Mouse (Mus musculus) lung, embryonic 16.5 days (tissue): ENCODE results near the gene S100a4. TPM values are rescaled to one million over a fixed set of nuclear protein-coding genes. Genes with fewer than 3 reads are reported as not detected.

Experiments used
- ATAC-seq: fragments of 200-750 bp; cut with Nextera tagmentation; 2 replicates; pipeline ENCODE4 v1.8.0; 2017; ENCODE audit warnings: low read depth, mild to moderate bottlenecking, moderate library complexity
- H3K27ac ChIP-seq: fragments of 300-500 bp; sonication (generic); 2 replicates; pipeline ENCODE4 v1.5.1; 2014; ENCODE audit warnings: mild to moderate bottlenecking, control low read depth, low read length
- H3K27me3 ChIP-seq: fragments of 300-500 bp; sonication (generic); 2 replicates; pipeline ENCODE4 v1.6.1; 2014; ENCODE audit warnings: low read depth, low read length, mixed read lengths; ENCODE audit not compliant: control insufficient read depth, insufficient read depth
- H3K36me3 ChIP-seq: fragments of 300-500 bp; sonication (generic); 2 replicates; pipeline ENCODE4 v1.6.1; 2014; ENCODE audit warnings: low read length; ENCODE audit not compliant: control insufficient read depth, insufficient read depth
- H3K4me1 ChIP-seq: fragments of 300-500 bp; sonication (generic); replicated peaks from 2 replicates; pipeline ENCODE4 v1.6.1; 2014; ENCODE audit warnings: low read length, mixed read lengths; ENCODE audit not compliant: control insufficient read depth, insufficient read depth
- H3K4me2 ChIP-seq: fragments of 300-500 bp; sonication (generic); 2 replicates; pipeline ENCODE4 v1.6.1; 2014; ENCODE audit warnings: low read depth, low read length, control low read depth
- H3K4me3 ChIP-seq: fragments of 300-500 bp; sonication (generic); 2 replicates; pipeline ENCODE4 v1.5.1; 2014; ENCODE audit warnings: mild to moderate bottlenecking, low read length, control low read depth
- H3K9ac ChIP-seq: fragments of 300-500 bp; sonication (generic); 2 replicates; pipeline ENCODE4 v1.6.1; 2014; ENCODE audit warnings: low read length, control low read depth
- H3K9me3 ChIP-seq: fragments of 300-500 bp; sonication (generic); 2 replicates; pipeline ENCODE4 v1.6.1; 2016; ENCODE audit warnings: low read length; ENCODE audit not compliant: control insufficient read depth
- WGBS: fragments of 180-500 bp; shearing (Covaris S2); extraction: QIAGEN DNeasy Blood & Tissue Kit; methylation state at CpG from one replicate; pipeline ENCODE4 v1.1.7; 2014; 5-methylcytosine and 5-hydroxymethylcytosine counted together
- polyA plus RNA-seq: library from polyadenylated mRNA; unstranded; fragments of >200 nt; fragmentation: Nextera tagmentation; extraction: Ambion mirVana; gene quantifications from 2 replicates; pipeline ENCODE4 v1.2.1, GENCODE M21; 2015

The S100a4 gene
- 12.1 and 12.8 TPM in 2 replicates for polyA plus RNA-seq

DNA sequence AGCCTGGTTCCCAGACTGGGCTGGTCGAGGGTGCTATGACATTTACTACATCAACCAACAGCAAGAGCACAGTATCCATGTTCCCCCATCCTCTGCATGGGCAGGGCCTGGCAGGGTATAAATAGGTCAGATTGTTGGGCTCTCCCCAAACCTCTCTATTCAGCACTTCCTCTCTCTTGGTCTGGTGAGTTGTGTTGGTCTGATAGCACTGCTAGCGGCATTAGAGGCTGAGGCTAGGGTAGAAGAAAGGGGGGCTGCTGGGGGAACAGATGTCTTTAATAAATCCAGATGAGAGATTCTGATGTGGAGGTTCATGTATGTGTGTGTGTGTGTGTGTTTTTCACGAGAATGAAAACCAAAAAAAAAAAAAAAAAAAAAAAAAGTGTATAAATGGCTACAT, at the start of gene S100a4:
Gene S100a4, plus strand, starts transcription at position 149 of the 400 bp plus-strand sequence.
- Histone ChIP-seq H3K4me1 (peaks cover 27% of the 10 kb centered on the region), H3K36me3 (no peaks in the 10 kb centered on the region), H3K9me3 (no peaks in the 10 kb centered on the region), H3K4me2 (no peak within 1 kb of the TSS), H3K27me3 (no peaks in the 10 kb centered on the region), H3K27ac (peak within 1 kb of the TSS; percentile 85), H3K4me3 (no peak within 1 kb of the TSS), H3K9ac (no peak within 1 kb of the TSS)
- WGBS: 45% methylated on average over 3 of the region's 3 CpGs
- ATAC-seq: no peak

DNA sequence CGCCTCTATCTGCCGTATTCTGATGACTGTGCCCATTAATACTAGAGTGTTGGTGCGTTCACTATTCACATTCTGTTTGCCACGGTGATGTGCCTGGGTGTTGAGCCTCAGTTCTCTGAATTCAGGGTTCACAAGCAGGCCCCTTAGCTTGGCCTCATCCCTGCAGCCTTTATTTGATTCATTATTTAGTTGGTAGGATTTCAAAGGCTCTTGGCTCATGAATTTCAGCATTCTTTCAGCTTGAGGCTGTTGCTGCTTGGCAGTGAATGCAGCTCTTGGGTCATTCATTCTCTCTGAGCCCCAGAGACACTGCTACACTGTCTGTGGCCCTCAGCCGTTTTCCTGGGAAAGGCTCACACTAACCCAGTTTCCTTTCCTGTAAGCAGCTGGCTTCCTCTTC, 47.6 kb upstream of the S100a4 start:
- WGBS: 55% methylated on average over 5 of the region's 5 CpGs
- Histone ChIP-seq H3K27me3 (no peaks in the 10 kb centered on the region), H3K4me3 (no peak overlapping the region), H3K36me3 (no peaks in the 10 kb centered on the region), H3K9ac (no peak overlapping the region), H3K4me1 (no peaks in the 10 kb centered on the region), H3K9me3 (no peaks in the 10 kb centered on the region), H3K27ac (no peak overlapping the region), H3K4me2 (no peak overlapping the region)
- no peak for ATAC-seq

DNA sequence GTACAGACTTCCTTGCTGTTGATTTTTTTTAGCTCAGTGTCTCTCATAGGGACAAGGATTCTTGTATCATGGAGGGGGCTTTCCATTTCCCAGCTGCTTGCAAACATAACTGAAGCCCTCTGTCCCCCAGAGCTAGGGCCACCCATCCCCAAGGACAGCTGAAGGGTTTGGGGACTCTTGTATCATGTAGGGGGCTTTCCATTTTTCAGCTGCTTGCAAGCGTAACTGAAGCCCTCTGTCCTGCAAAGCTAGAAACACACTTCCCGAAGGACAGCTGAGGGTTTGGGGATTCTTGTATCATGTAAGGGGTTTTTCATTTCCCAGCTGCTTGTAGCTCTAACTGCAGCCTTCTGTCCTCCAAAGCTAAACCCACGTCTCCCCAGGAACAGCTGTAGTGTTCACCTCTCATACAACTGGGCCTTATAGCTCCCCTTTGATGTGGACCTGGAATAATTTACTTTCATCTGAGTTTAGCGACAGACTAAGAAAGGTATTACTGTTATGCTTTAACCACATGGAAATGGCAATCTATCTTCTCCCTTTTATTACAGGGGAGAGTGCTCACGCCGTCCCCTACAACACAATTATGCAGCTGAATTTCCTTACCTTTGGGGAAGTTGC, 43.5 kb upstream of the S100a4 start, which contains the start of gene S100a3:
Gene S100a3, plus strand, starts transcription at position 571 of the 621 bp plus-strand sequence.
- Histone ChIP-seq H3K27ac (no peak within 1 kb of the TSS), H3K9me3 (no peaks in the 10 kb centered on the region), H3K9ac (no peak within 1 kb of the TSS), H3K36me3 (no peaks in the 10 kb centered on the region), H3K4me1 (no peaks in the 10 kb centered on the region), H3K27me3 (no peaks in the 10 kb centered on the region), H3K4me3 (no peak within 1 kb of the TSS), H3K4me2 (no peak within 1 kb of the TSS)
- WGBS: 82% methylated on average over 6 of the region's 6 CpGs
- ATAC-seq: no peak

DNA sequence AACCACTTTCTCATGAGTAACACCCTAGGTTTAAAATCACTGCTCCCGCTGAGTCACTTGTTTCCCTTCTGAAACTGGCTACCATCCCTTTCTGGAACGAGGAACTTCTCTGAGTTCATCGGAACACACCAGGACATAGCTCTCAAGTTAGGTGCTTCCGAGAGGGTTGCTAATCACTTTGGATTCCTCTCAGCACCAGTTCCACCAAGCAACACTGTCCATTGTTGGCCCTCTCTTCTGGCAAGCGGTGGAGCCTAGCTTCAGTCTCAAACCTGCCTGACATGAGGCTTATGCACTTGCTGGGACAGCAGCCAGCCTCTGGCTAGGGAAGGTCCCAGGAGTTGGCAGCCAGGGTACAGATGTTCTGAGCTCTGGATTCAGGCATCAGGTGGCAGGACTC, 28.9 kb upstream of the S100a4 start:
- no peak overlapping the region for H3K4me2 ChIP-seq
- H3K4me1 ChIP-seq: no peaks in the 10 kb centered on the region
- no peak for ATAC-seq
- H3K27me3 ChIP-seq: no peaks in the 10 kb centered on the region
- no peaks in the 10 kb centered on the region for H3K36me3 ChIP-seq
- no peak overlapping the region for H3K4me3 ChIP-seq
- no peak overlapping the region for H3K9ac ChIP-seq
- 85% methylated on average over 5 of the region's 5 CpGs for WGBS
- H3K9me3 ChIP-seq: no peaks in the 10 kb centered on the region
- H3K27ac ChIP-seq: no peak overlapping the region

DNA sequence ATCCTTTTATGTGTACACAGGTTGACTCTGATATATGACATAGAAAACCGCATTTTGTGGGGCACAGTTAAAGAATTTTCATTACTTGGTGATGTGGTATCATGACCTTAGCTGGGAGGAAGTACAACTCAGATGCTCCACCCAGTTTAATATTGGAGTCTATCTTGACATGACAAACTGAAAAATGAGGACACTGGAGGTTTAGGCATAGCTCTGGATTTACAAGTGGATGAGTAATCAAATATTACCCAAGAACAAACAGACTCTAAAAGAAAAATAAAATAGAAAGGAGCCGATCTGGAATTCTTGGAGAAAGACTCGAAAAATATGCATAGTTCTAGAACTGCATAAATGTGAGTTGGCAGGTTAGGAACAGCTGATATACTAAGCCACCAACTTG, 28.3 kb upstream of the S100a4 start:
- no peak overlapping the region for H3K4me3 ChIP-seq
- no peak for ATAC-seq
- H3K9me3 ChIP-seq: no peaks in the 10 kb centered on the region
- H3K27me3 ChIP-seq: no peaks in the 10 kb centered on the region
- H3K9ac ChIP-seq: no peak overlapping the region
- H3K27ac ChIP-seq: no peak overlapping the region
- no peak overlapping the region for H3K4me2 ChIP-seq
- H3K36me3 ChIP-seq: no peaks in the 10 kb centered on the region
- no peaks in the 10 kb centered on the region for H3K4me1 ChIP-seq
- WGBS: 53% methylated on average over 3 of the region's 3 CpGs

DNA sequence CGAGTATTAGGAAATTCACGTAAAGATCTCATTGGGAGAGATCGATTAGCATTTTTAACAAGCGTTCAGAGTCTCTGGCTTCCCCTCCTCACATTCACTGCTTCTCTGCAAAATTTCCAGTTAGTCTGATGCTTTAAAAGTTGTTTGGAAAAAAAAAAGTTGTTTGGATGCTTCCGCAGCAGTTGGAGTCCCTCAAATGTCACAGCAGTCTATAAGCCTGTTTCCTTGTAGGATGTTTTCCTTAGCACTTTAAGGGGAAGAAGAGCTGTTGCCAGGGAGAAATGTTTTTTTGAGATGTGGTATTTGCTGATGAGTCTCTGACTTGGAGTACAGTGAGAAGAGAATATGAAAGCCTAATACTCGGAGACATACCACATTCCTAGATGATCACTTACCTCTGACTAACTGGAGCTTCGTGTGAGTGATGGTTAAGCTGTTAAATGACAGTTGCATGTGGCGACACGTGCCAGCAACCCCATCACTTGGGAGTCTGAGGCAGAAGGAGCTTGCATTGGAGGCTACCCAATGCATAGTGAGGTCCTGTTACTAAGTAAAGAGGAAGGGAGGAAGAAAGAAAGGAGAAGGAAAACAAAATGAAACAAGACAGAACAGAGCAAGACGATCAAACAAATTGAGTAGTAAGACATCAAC, 27.1 kb upstream of the S100a4 start:
- no peak overlapping the region for H3K9ac ChIP-seq
- H3K4me3 ChIP-seq: no peak overlapping the region
- H3K9me3 ChIP-seq: no peaks in the 10 kb centered on the region
- H3K4me2 ChIP-seq: no peak overlapping the region
- 62% methylated on average over 10 of the region's 10 CpGs for WGBS
- H3K27me3 ChIP-seq: no peaks in the 10 kb centered on the region
- H3K4me1 ChIP-seq: no peaks in the 10 kb centered on the region
- ATAC-seq: peak; percentile 23; the same call in 1 of the 2 replicates
- H3K36me3 ChIP-seq: no peaks in the 10 kb centered on the region
- H3K27ac ChIP-seq: no peak overlapping the region

DNA sequence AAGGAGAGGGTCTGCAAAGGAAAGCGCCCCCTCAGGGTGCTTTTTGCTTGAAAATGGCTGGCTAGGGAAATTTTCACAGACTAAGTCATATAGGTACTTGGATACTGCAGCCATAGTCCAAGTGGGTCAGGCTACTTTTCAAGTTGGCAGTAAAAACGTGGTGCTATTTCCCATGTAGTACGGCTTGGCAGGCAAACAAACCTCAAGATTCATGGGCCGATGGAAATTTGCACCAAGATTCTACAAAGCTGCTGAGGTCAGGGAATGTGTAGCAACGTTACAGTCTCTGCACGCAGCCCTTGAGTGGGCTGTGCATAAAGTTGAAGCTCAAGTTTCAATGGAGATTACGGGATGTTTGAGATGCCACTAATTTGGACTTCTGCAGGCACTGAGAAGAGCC, 24.1 kb upstream of the S100a4 start:
- H3K4me1 ChIP-seq: no peaks in the 10 kb centered on the region; the same call in 1 of the 2 replicates
- no peak overlapping the region for H3K4me2 ChIP-seq
- no peak overlapping the region for H3K9ac ChIP-seq
- H3K27me3 ChIP-seq: no peaks in the 10 kb centered on the region
- H3K9me3 ChIP-seq: no peaks in the 10 kb centered on the region
- H3K27ac ChIP-seq: no peak overlapping the region
- no peaks in the 10 kb centered on the region for H3K36me3 ChIP-seq
- no peak overlapping the region for H3K4me3 ChIP-seq
- ATAC-seq: no peak
- WGBS: 38% methylated on average over 7 of the region's 7 CpGs

DNA sequence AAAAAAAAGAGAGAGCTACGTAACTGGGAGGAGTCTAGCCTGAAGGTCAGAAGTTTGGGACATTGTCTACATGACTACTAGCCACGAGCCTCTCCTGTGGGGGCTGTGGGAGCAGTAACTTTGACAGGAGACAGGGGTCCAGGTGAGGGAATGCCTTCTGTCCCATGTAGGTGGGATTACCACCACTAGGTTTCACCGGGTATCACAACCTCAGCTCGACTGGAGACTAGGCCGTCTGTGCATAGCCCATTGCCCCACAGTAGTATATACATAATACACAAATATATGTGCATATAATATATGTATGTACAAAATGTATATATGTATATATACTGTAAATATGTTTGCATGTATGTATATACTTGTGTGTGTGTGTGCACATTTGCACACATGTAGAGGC, 22.4 kb upstream of the S100a4 start:
- ATAC-seq: no peak
- WGBS: 93% methylated on average over 5 of the region's 5 CpGs
- no peaks in the 10 kb centered on the region; the same call in 1 of the 2 replicates for H3K4me1 ChIP-seq
- no peaks in the 10 kb centered on the region for H3K36me3 ChIP-seq
- no peak overlapping the region for H3K9ac ChIP-seq
- H3K27me3 ChIP-seq: no peaks in the 10 kb centered on the region
- no peak overlapping the region for H3K4me3 ChIP-seq
- no peaks in the 10 kb centered on the region for H3K9me3 ChIP-seq
- no peak overlapping the region for H3K4me2 ChIP-seq
- H3K27ac ChIP-seq: no peak overlapping the region

DNA sequence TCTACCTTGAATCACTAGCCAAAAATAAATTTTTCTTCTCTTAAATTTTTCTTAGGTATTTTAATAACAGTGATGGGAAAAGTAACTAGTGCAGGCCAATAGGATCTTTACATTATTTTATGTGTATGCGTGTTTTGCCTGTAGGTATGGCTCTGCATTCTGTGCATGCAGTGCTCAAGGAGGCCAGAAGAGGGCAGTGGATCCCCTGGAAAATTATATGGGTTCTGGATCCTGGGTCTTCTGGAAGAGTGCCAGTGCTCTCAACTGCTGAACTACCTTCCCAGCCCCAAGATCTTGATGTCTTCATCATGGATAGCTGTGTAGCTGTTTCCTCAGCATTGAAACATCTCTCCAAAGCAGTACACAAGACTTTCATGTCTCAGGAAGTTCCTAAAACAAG, 21.4 kb upstream of the S100a4 start:
- ATAC-seq: no peak
- H3K36me3 ChIP-seq: no peaks in the 10 kb centered on the region

More for the DNA sequence above, 21.4 kb upstream of the S100a4 start:
- H3K27ac ChIP-seq: no peak overlapping the region
- no peak overlapping the region for H3K9ac ChIP-seq
- H3K4me1 ChIP-seq: peaks cover 2% of the 10 kb centered on the region; the same call in 1 of the 2 replicates
- H3K4me2 ChIP-seq: no peak overlapping the region
- H3K27me3 ChIP-seq: no peaks in the 10 kb centered on the region
- WGBS: 88% methylated on average over 1 of the region's 1 CpGs
- H3K9me3 ChIP-seq: no peaks in the 10 kb centered on the region
- H3K4me3 ChIP-seq: no peak overlapping the region
